ENCODE assay signal across 10 mouse cellular contexts in the genomic region with DNA sequence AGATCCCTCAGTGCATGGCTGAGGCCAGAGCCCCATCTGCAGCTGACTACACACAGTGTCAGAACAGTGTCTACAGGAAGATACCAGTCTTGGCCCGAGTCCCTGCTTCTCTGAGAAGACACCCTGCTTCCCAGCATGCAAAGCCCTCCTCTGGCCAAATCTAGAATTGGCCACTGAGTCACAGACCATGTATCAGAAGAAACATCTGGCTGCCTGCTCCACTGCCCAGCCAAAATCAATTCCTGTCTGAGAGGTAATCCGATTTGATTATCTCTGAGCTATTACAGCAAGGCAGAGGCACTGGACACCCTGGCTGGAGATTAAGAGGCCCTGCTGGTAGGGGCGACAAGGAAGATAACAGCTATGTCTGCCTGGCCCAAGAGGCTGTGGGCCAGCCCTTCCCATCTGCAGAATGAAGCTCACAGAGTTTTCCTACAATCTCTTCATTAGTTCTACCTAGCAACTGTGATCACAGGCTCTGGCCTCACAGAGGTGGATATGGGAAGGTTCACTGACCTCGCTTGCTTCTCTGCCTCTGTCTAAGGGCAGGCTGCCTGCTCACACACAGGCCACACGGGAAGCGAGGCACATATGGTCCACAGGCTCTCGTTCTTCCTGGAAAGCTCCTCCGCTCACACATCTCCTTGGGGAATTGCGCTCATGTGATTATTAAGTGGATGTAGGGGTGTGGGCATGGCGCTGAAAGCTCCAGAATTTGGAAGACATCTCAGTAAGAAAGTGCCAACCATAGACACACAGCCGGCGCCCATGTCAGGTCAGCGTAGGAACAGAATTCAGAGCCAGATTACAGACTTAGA.
A peak's percentile ranks its signal among the peaks of the same experiment; 100 is the strongest.
DNase-seq lines count a peak whose midpoint lies in the region; ATAC-seq and TF ChIP-seq lines count a peak whose summit lies in the region.
"Had no signal": no experiment of that assay in that cellular context is flagged by ENCODE, and none has a peak within 500 bp of the region (broad histone marks: within the 10 kb centered on the region; RNA-seq: fewer than 3 reads in every experiment).

No protein-coding gene starts in this region.

- peak; percentile 22 for DNase-seq in gastrocnemius, postnatal 14 days
- DNase-seq in gastrocnemius, postnatal 10 days, result no peak
- DNase-seq in embryo, embryonic 11 days, result peak; percentile 69
- DNase-seq in midbrain, postnatal 0 days (ENCODE audit: low spot score), result peak; percentile 69
- DNase-seq in lung, postnatal 14 days, result no peak
- no peak for DNase-seq in c-Kit-positive CD71-positive TER-119-positive erythroid progenitor cells, embryonic 14.5 days (ENCODE audit: low spot score)
- no peak for DNase-seq in layer of hippocampus, postnatal 25 days (ENCODE audit: extremely low spot score in 1 of 2, low spot score in 1 of 2)
- DNase-seq: thymus, postnatal 14 days had no signal

- peak overlapping the region; percentile 62 for H3K27ac ChIP-seq in hindbrain, embryonic 12.5 days
- peak overlapping the region; percentile 18; the same call in 1 of the 2 replicates for H3K27ac ChIP-seq in midbrain, postnatal 0 days (ENCODE audit: low read depth, low read length)
- H3K27ac ChIP-seq: kidney, postnatal 0 days had no signal

- ATAC-seq in hindbrain, embryonic 12.5 days (ENCODE audit: low FRiP score), result peak; percentile 35; the same call in 1 of the 2 replicates
- ATAC-seq in midbrain, postnatal 0 days (ENCODE audit: low FRiP score), result no peak

- H3K4me1 ChIP-seq in hindbrain, embryonic 12.5 days, result peaks cover 38% of the 10 kb centered on the region
- H3K4me1 ChIP-seq in midbrain, postnatal 0 days (ENCODE audit: insufficient read depth, low read length), result peaks cover 4% of the 10 kb centered on the region; the same call in 1 of the 2 replicates

- WGBS in hindbrain, embryonic 12.5 days, result 58% methylated on average over 13 of the region's 13 CpGs
- WGBS in midbrain, postnatal 0 days, result 58% methylated on average over 13 of the region's 13 CpGs

- TF ChIP-seq CTCF in midbrain, postnatal 0 days (IDR thresholded peaks at IDR 0.05), result 0 out of 2 replicates have a peak, but pooled peaks have one; percentile 9

- H3K27me3 ChIP-seq in hindbrain, embryonic 12.5 days, result no peaks in the 10 kb centered on the region
- no peaks in the 10 kb centered on the region for H3K27me3 ChIP-seq in midbrain, postnatal 0 days (ENCODE audit: insufficient read depth, low read length)

- intact Hi-C loops in gastrocnemius, postnatal 14 days (cut with DNase I; ENCODE audit: low total_unique reads), result no loop called here

- no peak overlapping the region for H3K9ac ChIP-seq in hindbrain, embryonic 12.5 days
- H3K9ac ChIP-seq in midbrain, postnatal 0 days (replicated peaks; ENCODE audit: low read length, poor library complexity, severe bottlenecking), result no peak overlapping the region

- H3K4me3 ChIP-seq in hindbrain, embryonic 12.5 days, result no peak overlapping the region
- no peak overlapping the region for H3K4me3 ChIP-seq in midbrain, postnatal 0 days (ENCODE audit: low read depth, low read length)

- no peaks in the 10 kb centered on the region for H3K36me3 ChIP-seq in hindbrain, embryonic 12.5 days
- no peaks in the 10 kb centered on the region for H3K36me3 ChIP-seq in midbrain, postnatal 0 days (ENCODE audit: insufficient read depth, low read length)

- H3K4me2 ChIP-seq in hindbrain, embryonic 12.5 days (replicated peaks), result no peak overlapping the region
- no peak overlapping the region for H3K4me2 ChIP-seq in midbrain, postnatal 0 days (ENCODE audit: low read depth, low read length, poor library complexity, severe bottlenecking)

- H3K9me3 ChIP-seq in hindbrain, embryonic 12.5 days (replicated peaks), result no peaks in the 10 kb centered on the region
- H3K9me3 ChIP-seq in midbrain, postnatal 0 days (ENCODE audit: low read length), result no peaks in the 10 kb centered on the region

Comparison
In these comparisons a context has a peak if more than half of its experiments do, and no peak if none do; other contexts are left out.
1. DNase-seq: peak in gastrocnemius, postnatal 14 days (single experiment), embryo, embryonic 11 days (single experiment) and midbrain, postnatal 0 days (single experiment); none in gastrocnemius, postnatal 10 days (single experiment), lung, postnatal 14 days (single experiment), c-Kit-positive CD71-positive TER-119-positive erythroid progenitor cells, embryonic 14.5 days (single experiment) and layer of hippocampus, postnatal 25 days (0 of 2).